Mouse (Mus musculus): ENCODE results near the gene Plpp3. TPM values are rescaled to one million over a fixed set of nuclear protein-coding genes. Genes with fewer than 3 reads are reported as not detected.

Gene Plpp3
- total and polyA plus RNA-seq, 2 experiments, result 64.1 to 81.0 TPM

DNA sequence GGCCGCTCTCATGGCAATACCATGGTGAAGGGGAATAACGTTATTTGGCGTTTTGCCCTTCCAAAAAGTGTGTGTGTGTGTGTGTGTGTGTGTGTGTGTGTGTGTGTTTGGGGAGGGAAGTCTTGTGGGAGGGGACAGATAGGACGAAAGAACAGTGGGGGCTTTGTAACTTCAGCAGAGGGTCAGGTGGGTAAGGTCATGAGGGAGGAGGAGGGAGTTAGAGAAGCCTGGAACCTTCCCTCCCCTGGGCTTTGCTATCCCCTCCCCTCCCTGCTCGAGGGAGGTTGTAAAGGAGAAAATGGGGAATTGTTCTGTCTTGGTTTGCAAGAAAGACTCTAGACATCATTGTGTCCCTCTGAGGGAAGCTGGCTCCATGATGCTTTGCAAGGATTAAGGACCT, 25.1 kb downstream of the Plpp3 start:
- Histone ChIP-seq H3K9ac (ENCODE audit: low read depth, low read length) (no peak overlapping the region), H3K36me3 (ENCODE audit: control insufficient read depth, insufficient read depth, low read length) (peaks cover 34% of the 10 kb centered on the region), H3K79me2 (ENCODE audit: control insufficient read depth, insufficient read depth, low read length) (peaks cover 29% of the 10 kb centered on the region), H3K27me3 (ENCODE audit: control insufficient read depth, insufficient read depth, low read length) (no peaks in the 10 kb centered on the region), H3K4me1 (ENCODE audit: control insufficient read depth, insufficient read depth, low read length) (peaks cover 55% of the 10 kb centered on the region), H3K27ac (replicated peaks; ENCODE audit: insufficient read depth, low read depth, low read length) (peak overlapping the region; percentile 37; the same call in 1 of the 2 replicates), H3K4me3 (ENCODE audit: insufficient read depth, low read depth, low read length) (no peak overlapping the region)
- WGBS, result 56% methylated on average over 5 of the region's 5 CpGs
- no peak for TF ChIP-seq POLR2A (IDR thresholded peaks at IDR 0.05; ENCODE audit: extremely low read depth, insufficient read depth, low read length)
- TF ChIP-seq CTCF (IDR thresholded peaks at IDR 0.05; ENCODE audit: low read depth, low read length), result no peak
- DNase-seq (ENCODE audit: extremely low read depth, low read depth, low spot score), result no peak

DNA sequence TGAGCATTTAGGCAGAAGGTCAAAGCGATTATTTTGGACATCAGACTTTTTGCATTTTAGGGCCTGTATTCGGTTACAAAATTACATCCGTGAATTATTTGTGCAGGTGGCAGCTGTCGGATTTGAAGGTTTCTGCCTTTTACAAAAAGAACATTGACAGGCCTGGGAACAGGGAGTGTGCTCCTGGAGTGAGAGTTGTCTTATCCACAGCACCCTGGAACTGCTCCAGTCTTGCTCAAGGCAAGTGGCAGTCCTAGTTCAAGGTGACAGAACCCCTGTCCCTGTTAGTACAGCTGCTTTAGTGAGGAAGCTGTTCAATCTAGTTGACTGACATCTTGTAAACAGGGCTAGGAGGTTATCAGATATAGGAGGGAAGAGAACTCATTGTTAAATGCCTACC, 27.3 kb downstream of the Plpp3 start:
- peak; percentile 76 for DNase-seq (ENCODE audit: extremely low read depth, low read depth, low spot score)
- H3K27me3 ChIP-seq (ENCODE audit: control insufficient read depth, insufficient read depth, low read length), result no peaks in the 10 kb centered on the region
- peaks cover 22% of the 10 kb centered on the region for H3K79me2 ChIP-seq (ENCODE audit: control insufficient read depth, insufficient read depth, low read length)
- 35% methylated on average over 4 of the region's 4 CpGs for WGBS
- peaks cover 32% of the 10 kb centered on the region for H3K36me3 ChIP-seq (ENCODE audit: control insufficient read depth, insufficient read depth, low read length)
- no peak overlapping the region for H3K9ac ChIP-seq (ENCODE audit: low read depth, low read length)
- TF ChIP-seq POLR2A (IDR thresholded peaks at IDR 0.05; ENCODE audit: extremely low read depth, insufficient read depth, low read length), result no peak
- no peak for TF ChIP-seq CTCF (IDR thresholded peaks at IDR 0.05; ENCODE audit: low read depth, low read length)
- no peak overlapping the region for H3K4me3 ChIP-seq (ENCODE audit: insufficient read depth, low read depth, low read length)
- H3K27ac ChIP-seq (replicated peaks; ENCODE audit: insufficient read depth, low read depth, low read length), result peak overlapping the region; percentile 13
- peaks cover 60% of the 10 kb centered on the region for H3K4me1 ChIP-seq (ENCODE audit: control insufficient read depth, insufficient read depth, low read length)

- peak overlapping the region; percentile 50 for H3K27ac ChIP-seq (replicated peaks; ENCODE audit: insufficient read depth, low read depth, low read length)
- no peak overlapping the region for H3K9ac ChIP-seq (ENCODE audit: low read depth, low read length)
- H3K27me3 ChIP-seq (ENCODE audit: control insufficient read depth, insufficient read depth, low read length), result no peaks in the 10 kb centered on the region
- no peak for TF ChIP-seq POLR2A (IDR thresholded peaks at IDR 0.05; ENCODE audit: extremely low read depth, insufficient read depth, low read length)
- no peak for TF ChIP-seq CTCF (IDR thresholded peaks at IDR 0.05; ENCODE audit: low read depth, low read length)
- peaks cover 60% of the 10 kb centered on the region for H3K4me1 ChIP-seq (ENCODE audit: control insufficient read depth, insufficient read depth, low read length)
- peaks cover 23% of the 10 kb centered on the region for H3K79me2 ChIP-seq (ENCODE audit: control insufficient read depth, insufficient read depth, low read length)
- peaks cover 28% of the 10 kb centered on the region for H3K36me3 ChIP-seq (ENCODE audit: control insufficient read depth, insufficient read depth, low read length)
- WGBS, result 77% methylated on average over 6 of the region's 6 CpGs
- H3K4me3 ChIP-seq (ENCODE audit: insufficient read depth, low read depth, low read length), result no peak overlapping the region
- no peak for DNase-seq (ENCODE audit: extremely low read depth, low read depth, low spot score)
Measured at GRCm38 (mm10) chr4:105184924-105185323, 27.8 kb downstream of the Plpp3 start.

DNA sequence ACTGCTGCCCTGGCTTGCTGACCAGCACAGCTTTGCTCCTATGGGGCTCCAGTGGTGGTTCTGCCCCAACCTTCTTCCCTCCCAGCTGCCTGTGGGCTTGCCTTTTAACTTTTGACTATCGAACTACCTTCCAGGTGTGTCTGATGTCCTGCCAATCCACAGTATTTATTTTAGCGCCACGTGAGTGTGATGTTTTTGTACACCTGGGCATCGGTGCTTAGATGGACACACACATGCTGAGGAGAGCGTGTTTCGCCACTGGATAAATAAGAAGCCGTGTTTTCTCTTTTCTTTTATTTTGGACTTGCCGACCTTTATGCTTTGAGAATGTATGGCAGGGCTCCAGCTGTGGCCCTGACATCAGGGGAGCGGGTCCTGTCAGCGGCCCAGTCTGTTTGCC, 29.5 kb downstream of the Plpp3 start:
- Histone ChIP-seq H3K36me3 (ENCODE audit: control insufficient read depth, insufficient read depth, low read length) (peaks cover 20% of the 10 kb centered on the region), H3K79me2 (ENCODE audit: control insufficient read depth, insufficient read depth, low read length) (peaks cover 19% of the 10 kb centered on the region), H3K9ac (ENCODE audit: low read depth, low read length) (peak overlapping the region; percentile 52; the same call in 1 of the 2 replicates), H3K4me3 (ENCODE audit: insufficient read depth, low read depth, low read length) (no peak overlapping the region), H3K4me1 (ENCODE audit: control insufficient read depth, insufficient read depth, low read length) (peaks cover 67% of the 10 kb centered on the region), H3K27ac (replicated peaks; ENCODE audit: insufficient read depth, low read depth, low read length) (peak overlapping the region; percentile 88), H3K27me3 (ENCODE audit: control insufficient read depth, insufficient read depth, low read length) (no peaks in the 10 kb centered on the region)
- WGBS, result 19% methylated on average over 10 of the region's 10 CpGs
- peak; percentile 98 for DNase-seq (ENCODE audit: extremely low read depth, low read depth, low spot score)
- no peak for TF ChIP-seq CTCF (IDR thresholded peaks at IDR 0.05; ENCODE audit: low read depth, low read length)
- TF ChIP-seq POLR2A (IDR thresholded peaks at IDR 0.05; ENCODE audit: extremely low read depth, insufficient read depth, low read length), result no peak

GRCm38 (mm10) chr4:105187873-105188272, 30.7 kb downstream of the Plpp3 start:
- peak; percentile 96 for DNase-seq (ENCODE audit: extremely low read depth, low read depth, low spot score)
- H3K4me3 ChIP-seq (ENCODE audit: insufficient read depth, low read depth, low read length), result no peak overlapping the region
- H3K9ac ChIP-seq (ENCODE audit: low read depth, low read length), result peak overlapping the region; percentile 25
- peaks cover 15% of the 10 kb centered on the region for H3K36me3 ChIP-seq (ENCODE audit: control insufficient read depth, insufficient read depth, low read length)
- WGBS, result 14% methylated on average over 7 of the region's 7 CpGs
- peaks cover 72% of the 10 kb centered on the region for H3K4me1 ChIP-seq (ENCODE audit: control insufficient read depth, insufficient read depth, low read length)
- peaks cover 12% of the 10 kb centered on the region; the same call in 1 of the 2 replicates for H3K79me2 ChIP-seq (ENCODE audit: control insufficient read depth, insufficient read depth, low read length)
- H3K27me3 ChIP-seq (ENCODE audit: control insufficient read depth, insufficient read depth, low read length), result no peaks in the 10 kb centered on the region
- peak overlapping the region; percentile 88 for H3K27ac ChIP-seq (replicated peaks; ENCODE audit: insufficient read depth, low read depth, low read length)
- TF ChIP-seq POLR2A (IDR thresholded peaks at IDR 0.05; ENCODE audit: extremely low read depth, insufficient read depth, low read length), result no peak
- no peak for TF ChIP-seq CTCF (IDR thresholded peaks at IDR 0.05; ENCODE audit: low read depth, low read length)

DNA sequence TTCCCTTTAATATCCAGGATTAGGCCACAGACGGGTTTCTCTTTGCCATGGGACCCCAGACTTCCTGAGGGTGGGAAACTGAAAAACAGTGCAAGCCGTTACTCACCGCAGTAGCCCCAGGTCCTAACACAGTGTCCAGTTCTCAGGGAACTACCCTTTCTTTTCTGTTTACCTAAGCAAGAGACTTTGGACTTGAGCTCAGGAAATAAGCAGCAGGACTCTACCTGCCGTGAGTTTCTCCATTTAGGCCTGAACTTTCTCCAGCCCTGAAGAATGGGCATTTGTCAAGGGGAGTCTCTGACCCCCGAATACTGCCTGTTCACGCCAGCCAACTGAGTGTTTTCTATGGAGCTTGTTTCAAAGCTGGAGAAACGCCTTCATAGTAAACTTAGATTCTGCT, 31.7 kb downstream of the Plpp3 start:
- no peak for TF ChIP-seq CTCF (IDR thresholded peaks at IDR 0.05; ENCODE audit: low read depth, low read length)
- TF ChIP-seq POLR2A (IDR thresholded peaks at IDR 0.05; ENCODE audit: extremely low read depth, insufficient read depth, low read length), result no peak
- Histone ChIP-seq H3K36me3 (ENCODE audit: control insufficient read depth, insufficient read depth, low read length) (peaks cover 10% of the 10 kb centered on the region), H3K79me2 (ENCODE audit: control insufficient read depth, insufficient read depth, low read length) (peaks cover 14% of the 10 kb centered on the region; the same call in 1 of the 2 replicates), H3K27ac (replicated peaks; ENCODE audit: insufficient read depth, low read depth, low read length) (peak overlapping the region; percentile 88), H3K27me3 (ENCODE audit: control insufficient read depth, insufficient read depth, low read length) (no peaks in the 10 kb centered on the region), H3K4me1 (ENCODE audit: control insufficient read depth, insufficient read depth, low read length) (peaks cover 66% of the 10 kb centered on the region), H3K9ac (ENCODE audit: low read depth, low read length) (peak overlapping the region; percentile 78), H3K4me3 (ENCODE audit: insufficient read depth, low read depth, low read length) (peak overlapping the region; percentile 20; the same call in 1 of the 2 replicates)
- 10% methylated on average over 7 of the region's 7 CpGs for WGBS
- peak; percentile 92 for DNase-seq (ENCODE audit: extremely low read depth, low read depth, low spot score)

Data from liver, adult 2 months (tissue).